Mouse (Mus musculus) left cerebral cortex, adult 8-10 months (tissue): ENCODE measurements around the gene Ccdc12. TPM values are rescaled to one million over a fixed set of nuclear protein-coding genes. Genes with fewer than 3 reads are reported as not detected.

Source experiments
- DNase-seq, 2 experiments: peaks; one replicate each; pipeline ENCODE4 v3.0.0; 2022; ENCODE audit warnings: low spot score in 2 of 2
- total RNA-seq, 4 experiments: library from RNA; stranded (reverse); gene quantifications; 2 replicates each; pipeline ENCODE4 v1.2.4; 2022

The Ccdc12 gene
- total RNA-seq, 4 experiments from 2014 or later, result 69.7 to 73.5 (median 72.6) TPM

DNA sequence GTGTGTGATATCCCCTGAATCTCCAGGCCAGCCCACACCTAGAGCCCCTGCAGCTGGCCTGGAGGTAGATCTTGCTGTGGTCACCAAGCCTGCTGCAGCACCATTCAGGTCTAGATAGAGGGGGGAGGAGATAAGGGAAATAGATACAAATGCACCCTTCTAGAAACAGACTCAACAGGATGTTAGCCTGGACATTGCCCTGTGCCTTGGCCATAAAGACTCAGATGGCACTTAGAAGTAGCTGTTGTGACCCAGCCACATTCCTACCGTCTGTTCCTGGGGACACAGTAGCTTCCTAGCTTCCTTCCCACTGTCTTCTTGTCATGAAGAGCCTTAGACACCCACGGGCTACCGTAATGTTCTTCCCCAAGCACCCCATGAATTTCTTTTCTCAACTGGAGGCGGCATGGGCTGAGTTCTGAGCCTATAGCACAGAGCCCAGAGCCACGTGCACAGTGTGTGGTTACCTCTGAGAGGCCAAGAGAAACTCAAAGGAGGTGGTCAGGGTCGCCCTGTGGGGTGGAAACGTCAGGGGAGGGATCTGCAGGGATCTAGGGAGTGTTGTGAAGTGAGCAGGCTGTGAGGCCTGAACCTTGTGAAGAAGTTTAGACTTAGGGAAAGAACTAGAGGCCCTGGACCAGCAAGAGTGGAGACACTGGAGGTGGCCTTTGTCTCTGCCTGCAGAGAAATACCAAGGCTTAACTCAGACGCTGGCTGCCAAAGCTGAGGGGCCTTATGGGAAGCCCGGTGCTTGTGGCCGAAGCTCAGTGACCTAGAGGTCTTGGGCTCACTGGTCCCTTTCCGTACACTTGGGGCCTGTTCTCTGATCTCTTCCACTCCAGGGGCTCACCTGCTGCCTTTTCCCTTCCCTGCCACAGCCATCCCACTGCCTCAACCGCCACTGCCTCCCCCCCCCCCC, 45.1 kb downstream of the Ccdc12 start:
- DNase-seq, result no peak

DNA sequence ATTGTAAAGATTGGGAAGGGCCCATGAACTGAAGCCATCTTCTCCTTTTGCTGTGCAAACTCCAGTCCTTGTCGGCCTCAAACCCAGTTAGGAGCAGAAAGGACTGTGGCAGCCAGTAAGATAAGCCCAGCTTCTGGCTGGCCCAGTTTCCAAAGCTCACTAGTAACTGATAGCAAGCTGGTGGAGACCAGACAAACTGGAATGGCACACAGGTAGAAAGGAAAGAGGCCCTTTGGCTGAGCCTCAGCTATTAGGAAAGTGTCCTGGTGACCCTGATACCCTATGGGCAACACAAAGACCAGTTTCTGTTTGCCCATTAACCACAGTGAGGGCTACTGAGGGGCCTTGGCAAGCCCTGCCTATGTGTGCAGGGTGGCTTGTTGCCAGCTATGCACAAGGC, 46.5 kb downstream of the Ccdc12 start:
- DNase-seq, result no peak

DNA sequence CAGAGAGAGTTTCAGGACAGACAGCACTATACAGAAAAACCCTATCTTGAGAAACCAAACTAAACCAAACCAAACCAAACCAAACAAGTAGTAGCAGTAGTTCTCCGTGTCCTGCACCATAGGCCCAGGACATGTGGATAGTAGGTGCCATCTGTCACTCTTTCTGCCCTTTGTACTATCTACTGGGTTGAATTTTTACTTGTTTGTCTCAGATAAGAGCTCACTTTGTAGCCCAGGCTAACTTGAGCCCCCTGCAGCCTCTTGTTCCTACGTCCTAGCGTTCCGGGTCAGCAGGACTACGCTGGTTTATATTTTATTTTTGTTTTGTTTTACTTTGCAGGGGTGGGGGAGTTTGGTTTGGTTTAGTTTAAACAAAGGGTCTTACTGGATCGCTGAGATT, 47.6 kb downstream of the Ccdc12 start:
- DNase-seq, result no peak

DNA sequence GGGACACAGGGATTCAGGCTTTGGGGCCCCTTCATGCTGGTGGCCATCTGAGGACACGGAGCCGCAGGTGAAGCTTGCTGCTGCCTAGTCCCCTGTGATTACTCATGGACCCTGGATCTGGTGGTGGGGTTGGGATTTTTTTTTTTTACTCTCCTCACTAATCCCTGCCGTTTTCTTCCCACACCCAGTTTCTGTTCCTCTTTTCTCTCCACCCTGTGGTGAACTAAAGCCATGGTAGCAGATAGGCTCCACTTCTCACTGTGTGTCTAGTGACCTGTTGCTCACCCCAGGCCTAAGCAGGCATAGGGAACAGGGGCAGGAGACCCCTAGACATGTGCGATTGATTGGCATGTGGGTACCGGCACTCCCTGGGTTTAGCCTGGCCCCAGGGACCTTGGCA, 50.5 kb downstream of the Ccdc12 start:
- no peak for DNase-seq

DNA sequence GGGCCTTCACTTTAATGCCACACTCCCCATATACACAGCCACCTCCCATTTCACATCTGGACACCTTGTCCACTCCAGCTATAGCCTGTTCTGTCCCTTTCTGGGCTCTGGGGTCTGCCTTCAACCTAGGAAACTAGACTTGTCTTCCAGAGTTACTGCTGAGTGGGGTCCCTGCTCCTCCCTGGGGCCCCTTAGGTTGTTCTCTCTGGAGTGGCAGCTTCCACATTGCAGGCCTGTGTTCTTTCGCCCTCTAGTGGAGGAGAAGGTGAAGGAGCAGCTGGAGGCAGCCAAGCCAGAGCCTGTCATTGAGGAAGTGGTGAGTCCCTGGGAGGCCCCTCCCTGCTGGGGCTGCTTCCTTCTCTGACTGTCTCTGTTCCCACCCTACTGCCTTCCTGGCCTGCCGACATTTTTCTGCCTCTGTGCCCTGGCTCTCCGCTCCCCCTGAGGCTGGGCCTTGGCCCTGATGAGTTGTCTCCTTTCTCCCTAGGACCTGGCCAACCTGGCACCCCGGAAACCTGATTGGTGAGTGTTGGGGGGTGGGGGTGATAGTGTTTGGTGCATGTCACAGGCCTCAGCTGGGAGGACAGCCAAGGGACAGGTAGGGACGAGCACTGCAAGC, 53.4 kb downstream of the Ccdc12 start:
- peak in 1 of 2 experiments; percentile 72 for DNase-seq

DNA sequence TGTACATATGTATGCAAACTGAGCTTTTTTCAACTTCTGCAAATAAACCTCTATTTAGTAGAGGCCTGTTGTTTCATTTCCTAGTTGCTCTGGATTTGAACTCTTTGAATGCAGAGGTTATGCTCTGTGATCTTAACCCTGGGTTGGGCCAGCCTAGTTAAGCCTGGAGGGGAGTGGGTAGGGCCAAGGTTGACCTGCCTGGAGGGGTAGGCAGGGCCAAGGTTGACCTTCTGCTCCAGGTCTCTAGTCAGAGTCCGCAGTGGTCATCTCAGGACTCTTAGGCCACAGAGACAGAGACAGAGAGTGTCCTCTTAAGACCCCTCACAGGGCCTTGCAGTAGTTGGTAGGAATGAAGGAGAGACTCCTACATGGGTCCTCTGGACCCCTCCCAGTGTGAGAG, 55.2 kb downstream of the Ccdc12 start:
- DNase-seq, result no peak

DNA sequence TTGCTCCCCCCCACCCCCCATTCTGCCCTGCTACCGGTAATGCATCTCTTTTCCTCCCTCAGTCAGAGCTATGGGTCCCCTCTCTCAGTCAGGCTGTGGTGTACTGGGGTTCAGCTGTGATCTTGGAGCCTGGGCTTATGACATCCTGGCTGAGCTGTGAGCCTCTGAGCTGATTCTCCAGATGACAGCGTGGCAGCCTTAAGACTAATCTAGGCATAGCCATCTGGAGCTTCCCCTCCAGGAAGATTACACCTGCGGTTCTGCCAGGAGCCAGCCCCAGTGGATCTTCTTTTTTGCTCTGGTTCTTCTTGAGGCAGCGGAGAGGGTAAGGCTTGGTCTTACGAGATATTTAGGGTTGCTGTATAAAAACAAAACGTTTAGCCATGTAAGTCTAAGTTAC, 55.7 kb downstream of the Ccdc12 start:
- DNase-seq, result peak in 1 of 2 experiments; percentile 40

DNA sequence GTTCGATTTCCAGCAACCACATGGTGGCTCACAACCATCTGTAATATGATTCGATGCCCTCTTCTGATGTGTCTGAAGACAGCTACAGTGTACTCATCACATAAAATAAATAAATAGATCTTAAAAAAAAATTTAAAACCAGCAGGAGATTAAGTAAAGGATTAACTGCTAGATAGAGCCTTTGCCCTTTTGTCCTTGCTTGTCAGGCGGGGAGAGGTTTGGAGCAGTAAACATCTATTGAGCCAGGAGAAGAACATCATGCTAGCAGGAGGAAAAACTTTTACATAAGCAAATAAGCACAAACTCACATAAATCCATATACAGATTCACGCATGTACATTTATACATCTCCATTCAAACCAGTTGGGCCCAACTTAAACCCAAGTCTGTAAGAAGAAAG, 56.2 kb downstream of the Ccdc12 start:
- no peak for DNase-seq

DNA sequence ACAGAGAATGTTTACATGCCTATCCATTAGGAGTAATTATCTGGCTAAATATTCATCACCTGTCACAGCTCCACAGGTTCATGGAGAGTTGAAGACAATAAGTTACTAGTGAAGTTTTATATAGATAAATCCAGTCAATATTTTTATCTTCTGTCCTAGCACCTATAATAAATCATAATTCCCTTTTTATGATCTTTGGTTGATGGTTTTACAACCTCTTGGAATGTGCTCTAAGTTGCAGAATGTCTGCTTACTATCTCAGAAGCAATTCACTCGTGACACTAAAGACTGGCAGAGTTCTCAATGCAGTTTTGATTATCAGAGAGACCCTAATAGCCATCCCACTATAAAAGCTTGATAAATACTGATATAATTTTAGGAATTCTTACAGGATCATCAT, 57.1 kb downstream of the Ccdc12 start:
- no peak for DNase-seq

DNA sequence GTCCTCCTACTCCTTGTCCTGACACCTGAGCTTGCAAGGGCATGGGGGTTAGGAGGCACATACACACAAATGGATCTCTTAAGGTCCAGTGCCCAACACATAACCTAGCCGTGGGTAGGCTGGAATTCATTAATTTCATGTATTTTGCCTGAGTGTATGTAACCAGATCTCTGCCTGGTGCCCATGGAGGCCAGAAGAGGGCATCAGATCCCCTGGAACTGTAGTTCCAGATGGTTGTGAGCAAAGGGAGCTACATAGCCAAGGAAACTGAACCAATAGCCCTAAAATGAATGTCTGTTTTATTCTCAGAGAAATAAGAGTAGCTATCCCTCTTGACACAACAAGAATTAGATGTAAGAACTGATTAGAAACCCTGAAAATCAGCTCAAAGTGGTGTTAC, 59.1 kb downstream of the Ccdc12 start:
- DNase-seq, result no peak

DNA sequence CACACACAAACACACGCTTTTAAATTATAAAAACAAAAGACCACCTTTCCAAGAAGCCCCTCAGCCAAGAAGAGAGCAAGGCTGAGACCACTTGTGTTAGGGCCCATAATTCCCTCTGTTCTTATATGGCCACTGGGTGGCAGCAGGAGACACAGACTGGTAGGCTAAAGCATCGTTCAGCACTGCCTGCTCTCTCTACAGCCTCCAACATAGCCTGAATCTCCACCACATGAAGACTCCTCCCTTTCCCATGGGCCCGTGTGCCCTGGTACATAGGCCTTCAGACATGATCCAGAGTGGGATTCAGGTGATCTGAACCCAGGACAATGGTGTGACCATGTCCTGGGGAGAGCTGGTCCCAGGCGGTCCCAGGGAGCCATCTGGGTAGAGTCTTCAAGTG, 60.5 kb downstream of the Ccdc12 start:
- DNase-seq, result peak in 1 of 2 experiments; percentile 51

DNA sequence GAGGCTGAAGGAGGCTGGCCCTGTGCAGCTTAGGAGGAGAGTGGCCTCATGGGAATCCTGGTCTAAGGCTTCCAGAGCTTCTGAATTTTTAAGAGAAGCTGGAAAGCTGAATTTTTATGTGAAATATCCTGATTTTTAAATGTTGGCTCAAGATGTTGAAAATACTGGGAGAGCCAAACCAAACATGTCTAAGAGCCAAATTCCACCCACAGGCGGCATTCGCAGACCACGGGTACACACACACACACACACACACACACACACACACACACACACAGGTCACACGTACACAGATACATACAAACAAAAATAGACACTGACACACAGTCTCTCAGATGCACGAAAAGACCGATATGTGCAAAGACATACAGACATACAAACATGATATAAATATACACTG, 61.8 kb downstream of the Ccdc12 start:
- no peak for DNase-seq

DNA sequence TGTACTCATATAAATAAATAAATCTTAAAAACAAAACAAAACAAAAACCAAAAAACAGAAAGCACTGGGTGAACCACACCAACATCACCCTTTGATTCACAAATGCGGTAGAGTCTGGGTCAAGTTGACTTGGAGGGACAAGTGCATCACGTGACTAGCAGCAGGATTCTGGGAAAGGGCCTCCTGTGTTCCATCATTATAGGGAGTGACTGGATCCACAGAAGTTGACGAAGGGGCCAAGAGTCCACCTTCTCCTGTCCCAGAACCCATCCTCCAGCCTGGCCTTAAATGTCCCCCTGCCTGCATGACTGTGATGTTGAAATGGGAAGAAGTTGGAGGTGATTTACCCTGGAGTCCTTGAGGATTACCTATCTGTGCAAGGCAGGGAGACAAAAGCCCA, 62.5 kb downstream of the Ccdc12 start:
- no peak for DNase-seq

DNA sequence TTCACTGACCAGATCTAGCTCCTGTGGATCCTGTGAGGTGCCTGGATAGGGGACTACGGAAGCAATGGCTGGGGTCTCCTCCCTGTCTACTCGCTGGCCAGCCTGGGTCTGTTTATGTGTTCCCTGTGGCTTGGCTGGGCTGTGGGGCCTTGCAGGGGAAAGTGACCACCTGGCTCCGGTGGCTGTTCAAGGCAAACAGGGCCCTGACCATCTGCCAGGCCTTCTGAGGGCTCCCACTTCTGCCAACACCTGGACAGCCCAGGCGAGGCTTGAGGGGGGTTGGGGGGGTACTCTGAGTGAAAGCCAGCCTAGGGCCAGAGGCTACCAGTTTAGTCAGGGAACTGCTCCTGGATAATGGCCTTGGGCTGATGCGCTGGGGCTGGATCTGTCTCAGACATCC, 63.7 kb downstream of the Ccdc12 start:
- no peak for DNase-seq

DNA sequence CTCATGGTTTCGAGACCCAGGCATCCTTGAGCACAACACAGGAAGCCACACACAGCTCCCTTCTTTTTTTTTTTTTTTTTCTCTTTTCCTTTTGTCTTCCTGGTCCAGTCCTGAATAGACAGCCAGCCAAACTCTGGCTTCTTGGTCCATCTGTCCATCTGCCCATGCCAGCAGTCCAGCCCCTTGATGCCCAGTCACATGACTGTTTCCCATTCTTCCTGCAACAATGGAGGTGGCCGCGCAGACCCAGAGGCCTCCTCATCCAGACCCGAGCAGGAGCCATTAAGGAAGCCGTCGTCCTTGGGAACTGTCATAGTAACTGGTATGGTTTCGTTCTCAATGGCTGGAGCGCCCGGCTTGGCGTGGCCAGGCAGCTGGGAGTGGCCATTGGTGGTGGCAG, 65.8 kb downstream of the Ccdc12 start:
- no peak for DNase-seq

DNA sequence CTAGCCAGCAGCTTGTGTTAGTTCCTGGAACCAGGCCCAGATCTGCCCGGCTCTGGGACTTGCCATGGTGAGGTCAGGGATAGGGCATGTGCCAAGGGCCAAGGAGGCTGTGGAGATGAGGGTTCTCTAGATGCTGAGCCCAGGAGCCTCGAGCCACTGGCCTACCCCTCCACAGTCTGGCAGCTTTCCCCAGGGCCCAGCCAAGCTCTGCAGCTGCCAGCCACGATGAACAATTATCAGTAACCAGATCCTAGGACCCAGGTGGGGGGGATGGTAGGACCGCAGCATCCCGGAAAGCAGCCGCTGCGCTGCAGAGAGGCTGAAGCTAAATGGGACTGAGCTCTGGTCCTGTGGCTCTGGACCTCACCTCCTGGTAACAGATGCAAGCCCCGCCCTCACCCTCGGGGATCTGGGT, 69.4 kb downstream of the Ccdc12 start:
- peak in 1 of 2 experiments; percentile 48 for DNase-seq

DNA sequence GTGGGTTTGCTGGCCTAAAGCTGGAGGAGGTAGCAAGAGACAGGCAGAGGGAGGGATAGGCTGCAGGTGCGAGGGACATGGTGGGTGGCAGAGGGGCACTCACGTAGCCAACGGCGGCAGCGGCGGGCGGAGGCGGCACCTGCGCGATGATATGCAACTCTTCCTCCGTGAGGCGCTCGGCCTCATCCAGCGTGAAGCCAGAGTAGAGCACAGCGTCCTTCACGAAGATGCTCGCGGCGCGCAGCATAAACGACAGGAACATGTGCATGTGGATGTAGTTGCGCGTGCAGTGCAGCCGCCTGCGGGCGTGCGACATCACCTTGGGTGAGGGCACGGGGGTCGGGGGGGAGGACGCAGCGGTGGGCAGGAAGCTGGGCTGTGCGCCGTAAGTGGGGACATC, 70.6 kb downstream of the Ccdc12 start:
- peak in 1 of 2 experiments; percentile 41 for DNase-seq

DNA sequence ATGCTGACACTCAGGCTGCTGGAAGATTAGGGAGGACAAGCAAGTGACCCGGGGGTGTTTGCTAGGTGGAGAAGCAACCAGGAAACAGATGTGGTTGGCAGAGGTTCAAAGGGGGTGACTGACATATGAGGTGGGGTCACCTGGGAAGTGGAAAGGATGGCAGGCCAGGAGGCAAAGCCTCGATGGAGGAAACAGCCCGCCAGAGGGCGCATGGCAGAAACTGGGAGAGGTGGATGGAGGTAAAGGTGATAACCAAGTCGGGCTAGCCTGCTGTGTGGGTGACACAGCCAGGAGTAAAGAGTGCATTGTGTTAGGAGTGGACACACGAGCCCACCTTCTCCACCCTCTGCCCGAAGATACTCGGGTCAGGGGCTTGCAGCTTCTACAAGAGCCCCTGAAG, 73.5 kb downstream of the Ccdc12 start:
- peak in 1 of 2 experiments; percentile 46 for DNase-seq

DNA sequence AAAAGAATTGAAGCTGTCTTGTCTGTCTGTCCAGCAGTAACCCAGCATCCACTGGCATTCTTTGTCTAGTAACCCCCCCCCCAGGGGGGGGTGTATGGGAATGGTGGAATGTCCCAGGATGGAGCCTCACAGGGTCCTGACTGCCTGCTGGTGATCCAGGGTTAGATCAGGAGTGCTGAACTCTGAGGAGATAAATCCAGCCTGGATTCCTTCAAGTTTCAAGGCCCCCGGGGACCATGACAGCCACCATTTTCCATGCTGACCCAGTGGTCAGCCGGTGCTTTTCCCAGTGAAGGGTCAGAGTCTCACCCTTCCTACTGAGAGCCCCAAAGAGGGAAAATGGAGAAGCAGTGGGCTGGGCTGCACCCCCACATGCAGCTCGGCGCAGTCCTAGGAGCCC, 75.6 kb downstream of the Ccdc12 start:
- DNase-seq, result no peak

DNA sequence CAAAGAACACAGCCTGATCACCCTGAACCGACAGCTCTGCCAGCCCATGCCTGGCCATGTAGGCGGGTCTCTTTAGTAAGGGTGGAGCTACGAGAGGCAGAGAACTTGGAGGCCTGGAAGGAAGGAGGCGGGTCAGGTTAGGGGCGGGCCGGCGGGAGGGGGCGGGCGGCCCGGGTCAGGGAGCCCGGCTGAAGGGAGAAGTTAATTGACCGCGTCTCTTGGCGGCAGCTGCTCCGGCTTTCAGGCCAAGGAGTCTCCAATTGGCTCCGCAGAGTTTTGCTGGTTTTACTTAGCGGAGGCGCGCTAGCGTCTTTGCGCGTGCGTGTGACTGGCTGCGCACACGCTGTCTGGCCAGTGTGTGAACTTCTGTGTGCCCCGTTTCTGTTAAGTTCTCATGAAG, 76.3 kb downstream of the Ccdc12 start:
- DNase-seq, result no peak

DNA sequence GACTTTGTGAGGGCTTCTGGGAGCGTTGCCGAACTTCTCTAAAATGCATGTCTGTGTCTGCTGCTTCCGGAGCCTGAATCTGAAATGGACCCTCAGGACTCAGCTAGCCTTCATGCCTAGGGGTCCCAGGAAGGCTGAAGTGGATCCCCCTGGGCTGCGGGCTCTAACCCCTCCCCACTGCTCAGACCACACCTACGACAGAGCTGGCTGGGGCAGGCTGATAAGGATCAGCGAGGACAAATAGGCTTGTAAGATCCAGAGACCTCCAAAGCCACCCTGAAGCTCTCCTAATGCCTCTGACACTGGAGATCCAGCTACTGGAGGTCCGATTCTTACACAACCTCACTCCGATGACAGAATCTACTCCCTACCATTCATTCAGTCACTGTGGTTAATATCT, 76.8 kb downstream of the Ccdc12 start:
- no peak for DNase-seq

DNA sequence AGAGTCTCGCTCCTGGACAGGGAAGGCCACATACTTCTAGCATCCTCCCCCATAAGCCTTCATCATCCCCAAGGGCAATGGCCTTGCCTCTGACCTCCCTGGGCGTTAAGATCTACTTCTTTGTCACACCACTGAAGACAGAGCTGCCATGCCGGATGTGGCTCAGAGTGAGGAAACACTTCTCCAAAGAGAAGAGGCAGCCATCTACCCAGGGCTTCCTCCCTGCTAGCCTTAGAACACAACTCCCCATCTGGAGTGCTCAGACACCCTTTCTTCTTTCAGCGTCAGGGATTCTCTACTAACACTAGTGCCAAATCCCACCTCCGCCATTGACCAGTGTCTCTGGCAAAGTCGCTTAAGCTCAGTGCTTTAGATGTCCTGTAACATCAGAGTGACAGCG, 77.9 kb downstream of the Ccdc12 start:
- no peak for DNase-seq

DNA sequence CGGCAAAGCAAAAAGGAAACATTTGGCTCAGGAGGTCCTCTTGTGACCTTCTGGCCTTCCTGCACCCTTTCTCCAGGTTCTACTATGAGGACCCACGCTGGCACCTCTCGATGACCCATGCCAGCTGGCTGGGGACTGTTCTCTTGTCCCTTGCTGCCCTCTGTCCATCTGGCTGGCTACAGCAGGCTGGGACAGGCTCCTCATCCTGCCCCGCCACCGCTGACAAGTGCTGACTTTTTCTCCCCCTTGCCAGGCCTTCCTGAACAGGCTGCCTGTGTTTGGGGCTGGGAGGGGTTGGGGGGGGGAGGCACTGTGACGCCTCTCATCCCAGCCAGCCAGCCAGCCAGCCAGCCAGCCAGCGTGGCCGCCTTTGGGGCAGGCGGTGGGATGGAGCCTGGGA, 80.1 kb downstream of the Ccdc12 start:
- DNase-seq, result no peak
